Mouse (Mus musculus) hindbrain, embryonic 10.5 days (tissue): ENCODE results near the gene Lime1. TPM values are rescaled to one million over a fixed set of nuclear protein-coding genes. Genes with fewer than 3 reads are reported as not detected.

Source experiments
- polyA plus RNA-seq: library from polyadenylated mRNA; unstranded; fragments of >200 nt; fragmentation: Nextera tagmentation; extraction: Ambion mirVana; gene quantifications from 2 replicates; pipeline ENCODE4 v1.2.1, GENCODE M21; 2016

Lime1 gene
- polyA plus RNA-seq, 1 experiment from 2014 or later = 29.7 TPM

Other genes starting within 250 kb of the Lime1 start
- gene Kcnq2, start 244.8 kb upstream of the Lime1 start, polyA plus RNA-seq = 5.4 and 15.5 TPM in 2 replicates
- 0.47 TPM in 1 of 2 replicates, not detected in the other for gene Eef1a2, start 223.1 kb upstream of the Lime1 start, polyA plus RNA-seq
- 324 and 415 TPM in 2 replicates for gene Ppdpf, start 192.8 kb upstream of the Lime1 start, polyA plus RNA-seq
- not detected in 2 replicates for gene Ptk6, start 177.3 kb upstream of the Lime1 start, polyA plus RNA-seq
- gene Srms, start 166.9 kb upstream of the Lime1 start, polyA plus RNA-seq = 0.07 TPM in 1 of 2 replicates, not detected in the other
- gene Fndc11, start 160.1 kb upstream of the Lime1 start, polyA plus RNA-seq = 0.26 and 0.32 TPM in 2 replicates
- 0.52 and 1.00 TPM in 2 replicates for gene Helz2, start 138.1 kb upstream of the Lime1 start, polyA plus RNA-seq
- gene Gmeb2, start 92.0 kb upstream of the Lime1 start, polyA plus RNA-seq = 19.0 and 20.0 TPM in 2 replicates
- gene Stmn3, start 65.6 kb upstream of the Lime1 start, polyA plus RNA-seq = 122 and 329 TPM in 2 replicates
- 57.7 and 68.1 TPM in 2 replicates for gene Rtel1, start 60.3 kb upstream of the Lime1 start, polyA plus RNA-seq
- gene Zgpat, start 15.2 kb upstream of the Lime1 start, polyA plus RNA-seq = 45.4 and 53.0 TPM in 2 replicates
- 75.3 and 75.4 TPM in 2 replicates for gene Arfrp1, start 14.7 kb upstream of the Lime1 start, polyA plus RNA-seq
- 18.6 and 22.2 TPM in 2 replicates for gene Zbtb46, start 79.3 kb downstream of the Lime1 start, polyA plus RNA-seq
- 0.08 TPM in 1 of 2 replicates, not detected in the other for gene Abhd16b, start 113.1 kb downstream of the Lime1 start, polyA plus RNA-seq
- 161 and 169 TPM in 2 replicates for gene Tpd52l2, start 117.1 kb downstream of the Lime1 start, polyA plus RNA-seq
- gene Dnajc5, start 140.4 kb downstream of the Lime1 start, polyA plus RNA-seq = 101 and 108 TPM in 2 replicates
- 52.9 and 56.8 TPM in 2 replicates for gene Uckl1, start 204.8 kb downstream of the Lime1 start, polyA plus RNA-seq
- 65.0 and 77.1 TPM in 2 replicates for gene Prpf6, start 211.8 kb downstream of the Lime1 start, polyA plus RNA-seq
- 36.9 and 45.4 TPM in 2 replicates for gene Zfp512b, start 212.7 kb downstream of the Lime1 start, polyA plus RNA-seq
- 36.1 and 72.6 TPM in 2 replicates for gene Samd10, start 219.1 kb downstream of the Lime1 start, polyA plus RNA-seq